Mouse (Mus musculus): ENCODE data around the gene Ptbp1. TPM values are rescaled to one million over a fixed set of nuclear protein-coding genes. Genes with fewer than 3 reads are reported as not detected.

Gene Ptbp1
- total RNA-seq, 1 experiment from 2014 or later, result 165 TPM

DNA sequence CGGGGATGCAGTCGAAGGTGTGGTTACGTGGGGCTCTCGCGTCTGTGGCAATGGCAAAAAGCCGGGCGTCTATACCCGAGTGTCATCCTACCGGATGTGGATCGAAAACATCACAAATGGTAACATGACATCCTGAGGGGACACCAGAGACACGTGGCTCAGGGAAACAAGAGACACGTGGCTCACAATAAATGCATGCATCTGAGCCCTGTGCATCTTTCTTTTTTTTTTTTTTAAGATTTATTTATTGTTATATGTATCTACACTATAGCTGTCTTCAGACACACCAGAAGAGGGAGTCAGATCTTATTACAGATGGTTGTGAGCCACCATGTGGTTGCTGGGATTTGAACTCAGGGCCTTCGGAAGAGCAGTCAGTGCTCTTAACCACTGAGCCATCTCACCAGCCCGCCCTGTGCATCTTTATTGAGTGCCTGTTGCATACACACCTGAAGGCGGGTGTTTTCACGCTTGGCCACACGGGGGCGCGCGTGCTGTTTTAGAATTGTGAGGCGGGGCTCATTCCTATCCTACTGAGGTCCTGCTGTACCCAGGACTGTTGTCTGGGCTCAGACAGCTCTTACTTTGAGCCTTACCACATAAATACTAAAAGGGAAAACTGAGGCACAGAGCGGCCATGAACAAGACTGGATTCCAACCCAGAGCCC is 38.4 kb downstream of the Ptbp1 start:
- peak; percentile 47 to 55; a peak in 2 of 4 replicates for ATAC-seq (replicated peaks in 1 of 2; ENCODE audit: insufficient read depth in 1 of 2, low FRiP score in 2 of 2, low TSS enrichment in 1 of 2, low read depth in 1 of 2, poor library complexity in 2 of 2, severe bottlenecking in 2 of 2)

- no peak for ATAC-seq (replicated peaks in 1 of 2; ENCODE audit: insufficient read depth in 1 of 2, low FRiP score in 2 of 2, low TSS enrichment in 1 of 2, low read depth in 1 of 2, poor library complexity in 2 of 2, severe bottlenecking in 2 of 2)
Measured at GRCm38 (mm10) chr10:79896306-79896705, 42.1 kb downstream of the Ptbp1 start.

DNA sequence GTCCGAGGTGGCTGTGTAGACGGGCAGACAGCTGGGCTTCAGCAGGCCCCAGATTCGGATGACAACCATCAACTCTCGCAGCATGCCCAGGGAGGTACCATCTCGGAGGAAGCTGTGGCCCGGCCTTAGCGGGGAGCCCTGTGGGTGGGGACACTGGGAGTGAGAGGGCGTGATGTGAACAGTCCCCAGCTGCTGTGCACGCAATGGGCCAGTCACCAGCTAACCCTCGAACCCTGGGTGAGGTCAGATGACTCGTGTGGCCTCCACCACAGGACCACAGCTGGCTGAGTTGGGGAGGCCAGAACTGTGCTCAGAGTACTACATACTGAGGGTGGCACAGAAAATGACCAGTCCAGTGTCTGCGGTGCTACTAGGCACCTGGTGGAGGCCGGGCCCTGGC is 42.6 kb downstream of the Ptbp1 start:
- ATAC-seq (replicated peaks in 1 of 2; ENCODE audit: insufficient read depth in 1 of 2, low FRiP score in 2 of 2, low TSS enrichment in 1 of 2, low read depth in 1 of 2, poor library complexity in 2 of 2, severe bottlenecking in 2 of 2), result no peak

- ATAC-seq (replicated peaks in 1 of 2; ENCODE audit: insufficient read depth in 1 of 2, low FRiP score in 2 of 2, low TSS enrichment in 1 of 2, low read depth in 1 of 2, poor library complexity in 2 of 2, severe bottlenecking in 2 of 2), result no peak
Measured at GRCm38 (mm10) chr10:79897316-79898245, 43.4 kb downstream of the Ptbp1 start.

GRCm38 (mm10) chr10:79900951-79901410 is 46.8 kb downstream of the Ptbp1 start:
- peak; percentile 51 to 53 for ATAC-seq (replicated peaks in 1 of 2; ENCODE audit: insufficient read depth in 1 of 2, low FRiP score in 2 of 2, low TSS enrichment in 1 of 2, low read depth in 1 of 2, poor library complexity in 2 of 2, severe bottlenecking in 2 of 2)

- no peak for ATAC-seq (replicated peaks in 1 of 2; ENCODE audit: insufficient read depth in 1 of 2, low FRiP score in 2 of 2, low TSS enrichment in 1 of 2, low read depth in 1 of 2, poor library complexity in 2 of 2, severe bottlenecking in 2 of 2)
Measured at GRCm38 (mm10) chr10:79906712-79907111, 52.5 kb downstream of the Ptbp1 start.

DNA sequence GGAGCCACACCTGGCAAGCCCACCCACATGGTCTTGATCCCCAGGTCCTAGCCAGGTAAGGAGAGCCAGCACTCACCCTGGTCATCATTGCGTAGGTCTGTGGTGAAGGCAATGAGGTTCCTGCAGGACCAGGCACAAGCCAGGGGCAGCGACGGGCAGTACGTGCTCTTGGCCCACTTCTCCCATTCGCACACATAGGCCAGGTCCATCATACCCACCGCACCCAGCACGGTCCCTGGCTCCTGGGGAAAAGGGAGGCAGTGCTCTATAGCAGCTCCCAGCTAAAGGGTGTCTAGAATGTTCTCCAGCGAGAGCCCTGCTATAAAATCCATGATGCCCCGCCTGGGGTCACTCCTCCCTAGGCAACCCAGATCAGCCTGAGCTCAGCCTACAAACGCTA is 53.2 kb downstream of the Ptbp1 start:
- ATAC-seq (replicated peaks in 1 of 2; ENCODE audit: insufficient read depth in 1 of 2, low FRiP score in 2 of 2, low TSS enrichment in 1 of 2, low read depth in 1 of 2, poor library complexity in 2 of 2, severe bottlenecking in 2 of 2), result no peak

DNA sequence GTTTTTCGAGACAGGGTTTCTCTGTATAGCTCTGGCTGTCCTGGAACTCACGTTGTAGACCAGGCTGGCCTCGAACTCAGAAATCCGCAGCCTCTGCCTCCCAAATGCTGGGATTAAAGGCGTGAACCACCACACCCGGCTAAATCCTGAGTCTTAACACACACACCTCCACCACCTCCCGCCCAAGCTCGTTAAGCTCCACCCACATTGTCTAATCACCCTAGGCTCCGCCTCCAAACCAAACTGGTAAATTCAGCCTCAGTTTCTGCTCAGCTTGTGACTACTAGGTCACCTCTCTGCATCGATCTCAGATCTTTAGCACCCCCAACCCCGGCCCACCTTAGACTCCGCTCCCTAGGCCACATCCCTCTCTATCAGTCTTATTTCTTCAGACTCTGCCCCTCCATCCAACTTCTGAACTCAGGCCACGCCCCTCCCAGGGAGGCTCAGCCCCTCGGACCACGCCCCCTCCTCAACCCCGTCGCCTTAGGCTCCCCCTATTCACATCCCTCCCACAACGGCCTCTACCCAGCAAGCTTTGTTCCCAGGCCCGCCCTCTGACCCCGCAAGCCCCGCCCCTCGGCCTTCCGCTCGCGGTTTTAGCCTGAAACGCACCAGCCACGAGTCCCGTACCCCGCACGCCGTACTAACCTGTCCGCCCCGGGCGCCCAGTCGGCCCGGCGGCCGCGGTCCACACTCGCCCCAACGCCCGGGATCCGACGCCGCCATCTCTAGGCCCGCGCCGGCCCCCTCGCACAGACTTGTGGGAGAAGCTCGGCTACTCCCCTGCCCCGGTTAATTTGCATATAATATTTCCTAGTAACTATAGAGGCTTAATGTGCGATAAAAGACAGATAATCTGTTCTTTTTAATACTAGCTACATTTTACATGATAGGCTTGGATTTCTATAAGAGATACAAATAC is 54.2 kb downstream of the Ptbp1 start, which contains the start of gene Med16:
Gene Med16, minus strand, starts transcription at position 757 of the 925 bp plus-strand sequence.
- ATAC-seq (replicated peaks in 1 of 2; ENCODE audit: insufficient read depth in 1 of 2, low FRiP score in 2 of 2, low TSS enrichment in 1 of 2, low read depth in 1 of 2, poor library complexity in 2 of 2, severe bottlenecking in 2 of 2), result peak; percentile 94 to 97

DNA sequence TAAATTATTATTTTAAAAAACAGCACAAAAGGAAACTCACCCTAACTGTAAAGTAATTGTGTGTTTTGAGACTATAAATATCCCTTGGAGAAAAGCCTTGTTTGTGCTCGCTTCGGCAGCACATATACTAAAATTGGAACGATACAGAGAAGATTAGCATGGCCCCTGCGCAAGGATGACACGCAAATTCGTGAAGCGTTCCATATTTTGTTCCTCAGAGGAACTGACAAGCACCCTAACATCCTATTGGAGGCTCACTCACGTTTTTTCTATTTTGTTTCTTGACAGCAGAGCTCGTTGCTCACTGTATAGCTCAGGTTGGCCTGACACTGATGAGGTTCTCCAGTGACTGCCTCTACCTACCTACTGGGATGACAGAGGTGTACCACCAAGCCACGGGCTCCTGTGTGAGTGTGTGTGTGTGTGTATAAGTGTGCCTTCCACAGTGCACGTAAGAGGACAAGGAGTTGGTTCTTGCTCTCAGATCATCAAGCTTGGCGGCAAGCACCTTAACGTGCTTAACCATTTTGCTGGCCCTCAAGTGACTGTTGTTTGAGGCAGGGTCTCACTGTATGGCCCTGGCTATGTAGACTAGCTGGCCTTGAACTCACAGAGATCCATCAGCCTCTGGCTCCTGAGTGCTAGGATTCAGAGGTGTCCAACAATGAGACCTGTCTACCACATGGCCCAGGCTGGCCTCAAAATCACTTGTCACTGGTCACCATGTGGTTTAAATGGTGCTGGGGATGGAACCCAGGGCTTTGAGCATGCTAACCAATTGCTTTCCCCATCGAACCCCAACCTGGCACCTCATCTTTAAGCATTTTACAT is 55.1 kb downstream of the Ptbp1 start:
- peak in 1 of 2 experiments; percentile 11; a peak in 1 of 4 replicates for ATAC-seq (replicated peaks in 1 of 2; ENCODE audit: insufficient read depth in 1 of 2, low FRiP score in 2 of 2, low TSS enrichment in 1 of 2, low read depth in 1 of 2, poor library complexity in 2 of 2, severe bottlenecking in 2 of 2)

DNA sequence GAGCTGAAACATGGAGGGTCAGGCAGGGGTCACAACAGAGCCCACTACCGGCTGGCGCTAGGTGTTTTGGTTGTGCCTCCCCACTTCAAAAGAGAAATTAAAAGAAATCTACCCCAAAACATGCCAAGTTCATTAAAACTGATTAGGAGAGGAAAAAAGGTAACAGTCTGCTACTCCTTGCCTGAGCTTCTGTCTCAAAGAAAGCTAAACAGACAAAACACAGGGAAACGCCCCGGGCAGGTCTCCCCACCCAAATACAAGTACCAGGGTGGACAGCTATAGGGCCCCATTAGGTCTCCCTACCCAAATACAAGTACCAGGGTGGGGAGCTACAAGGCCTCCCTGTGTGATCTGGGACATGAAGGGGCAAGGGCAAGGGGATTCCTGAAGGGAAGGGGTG is 56.3 kb downstream of the Ptbp1 start, which contains the start of gene Gm26602:
Gene Gm26602, plus strand, starts transcription at position 301 of the 400 bp plus-strand sequence.
- ATAC-seq (replicated peaks in 1 of 2; ENCODE audit: insufficient read depth in 1 of 2, low FRiP score in 2 of 2, low TSS enrichment in 1 of 2, low read depth in 1 of 2, poor library complexity in 2 of 2, severe bottlenecking in 2 of 2), result no peak

GRCm38 (mm10) chr10:79912412-79912811 is 58.2 kb downstream of the Ptbp1 start:
- no peak for ATAC-seq (replicated peaks in 1 of 2; ENCODE audit: insufficient read depth in 1 of 2, low FRiP score in 2 of 2, low TSS enrichment in 1 of 2, low read depth in 1 of 2, poor library complexity in 2 of 2, severe bottlenecking in 2 of 2)

Other genes starting within 250 kb of the Ptbp1 start
- gene C2cd4c, start 240.4 kb upstream of the Ptbp1 start, total RNA-seq (2017), result 0.10 TPM in 1 of 2 replicates, not detected in the other
- not detected in 2 replicates for gene Shc2, start 216.5 kb upstream of the Ptbp1 start, total RNA-seq (2017)
- gene Odf3l2, start 208.7 kb upstream of the Ptbp1 start, total RNA-seq (2017), result not detected in 2 replicates
- gene Madcam1, start 189.9 kb upstream of the Ptbp1 start, total RNA-seq (2017), result not detected in 2 replicates
- 0.50 and 7.2 TPM in 2 replicates for gene Tpgs1, start 185.1 kb upstream of the Ptbp1 start, total RNA-seq (2017)
- 64.2 and 65.0 TPM in 2 replicates for gene Cdc34, start 172.2 kb upstream of the Ptbp1 start, total RNA-seq (2017)
- 0.94 TPM in 1 of 2 replicates, not detected in the other for gene Gzmm, start 165.4 kb upstream of the Ptbp1 start, total RNA-seq (2017)
- gene Bsg, start 149.9 kb upstream of the Ptbp1 start, total RNA-seq (2017), result 203 and 235 TPM in 2 replicates
- gene Hcn2, start 137.8 kb upstream of the Ptbp1 start, total RNA-seq (2017), result 0.44 TPM in 1 of 2 replicates, not detected in the other
- 10.9 and 12.1 TPM in 2 replicates for gene Polrmt, start 107.8 kb upstream of the Ptbp1 start, total RNA-seq (2017)
- not detected in 2 replicates for gene Fgf22, start 99.4 kb upstream of the Ptbp1 start, total RNA-seq (2017)
- gene Rnf126, start 87.5 kb upstream of the Ptbp1 start, total RNA-seq (2017), result 16.1 and 21.7 TPM in 2 replicates
- gene Fstl3, start 77.2 kb upstream of the Ptbp1 start, total RNA-seq (2017), result 0.99 and 1.6 TPM in 2 replicates
- gene Prss57, start 63.5 kb upstream of the Ptbp1 start, total RNA-seq (2017), result 10.0 and 18.4 TPM in 2 replicates
- 8.8 and 12.4 TPM in 2 replicates for gene Palm, start 60.9 kb upstream of the Ptbp1 start, total RNA-seq (2017)
- 0.13 TPM in 1 of 2 replicates, not detected in the other for gene Misp, start 33.4 kb upstream of the Ptbp1 start, total RNA-seq (2017)
- gene Prtn3, start 20.0 kb downstream of the Ptbp1 start, total RNA-seq (2017), result 25.6 and 141 TPM in 2 replicates
- 67.8 and 93.7 TPM in 2 replicates for gene Plppr3, start 20.2 kb downstream of the Ptbp1 start, total RNA-seq (2017)
- gene Elane, start 31.8 kb downstream of the Ptbp1 start, total RNA-seq (2017), result 41.4 and 147 TPM in 2 replicates
- gene Cfd, start 36.4 kb downstream of the Ptbp1 start, total RNA-seq (2017), result not detected in 2 replicates
- gene Med16, start 54.5 kb downstream of the Ptbp1 start, total RNA-seq (2017), result 26.8 and 34.2 TPM in 2 replicates
- not detected in 2 replicates for gene Gm26602, start 56.4 kb downstream of the Ptbp1 start, total RNA-seq (2017)
- 0.10 and 0.19 TPM in 2 replicates for gene Kiss1r, start 62.5 kb downstream of the Ptbp1 start, total RNA-seq (2017)
- 56.9 and 83.5 TPM in 2 replicates for gene R3hdm4, start 66.8 kb downstream of the Ptbp1 start, total RNA-seq (2017)
- 7.6 and 10.1 TPM in 2 replicates for gene Arid3a, start 72.6 kb downstream of the Ptbp1 start, total RNA-seq (2017)
- gene Wdr18, start 105.7 kb downstream of the Ptbp1 start, total RNA-seq (2017), result 19.3 and 23.0 TPM in 2 replicates
- gene Grin3b, start 116.3 kb downstream of the Ptbp1 start, total RNA-seq (2017), result not detected in 2 replicates
- 47.4 and 59.9 TPM in 2 replicates for gene Tmem259, start 129.9 kb downstream of the Ptbp1 start, total RNA-seq (2017)
- gene Cnn2, start 134.2 kb downstream of the Ptbp1 start, total RNA-seq (2017), result 62.2 and 103 TPM in 2 replicates
- 11.5 and 15.9 TPM in 2 replicates for gene Abca7, start 142.1 kb downstream of the Ptbp1 start, total RNA-seq (2017)
- gene Arhgap45, start 162.2 kb downstream of the Ptbp1 start, total RNA-seq (2017), result 80.9 and 114 TPM in 2 replicates
- 85.5 and 101 TPM in 2 replicates for gene Polr2e, start 185.4 kb downstream of the Ptbp1 start, total RNA-seq (2017)
- gene Gpx4, start 192.7 kb downstream of the Ptbp1 start, total RNA-seq (2017), result 306 and 388 TPM in 2 replicates

Measured in hematopoietic stem cell, adult 5-6 weeks (primary cell).